Mouse (Mus musculus): ENCODE data around the gene Ywhae. TPM values are rescaled to one million over a fixed set of nuclear protein-coding genes. Genes with fewer than 3 reads are reported as not detected.

The Ywhae gene
- total RNA-seq (2023), result 167 TPM

DNA sequence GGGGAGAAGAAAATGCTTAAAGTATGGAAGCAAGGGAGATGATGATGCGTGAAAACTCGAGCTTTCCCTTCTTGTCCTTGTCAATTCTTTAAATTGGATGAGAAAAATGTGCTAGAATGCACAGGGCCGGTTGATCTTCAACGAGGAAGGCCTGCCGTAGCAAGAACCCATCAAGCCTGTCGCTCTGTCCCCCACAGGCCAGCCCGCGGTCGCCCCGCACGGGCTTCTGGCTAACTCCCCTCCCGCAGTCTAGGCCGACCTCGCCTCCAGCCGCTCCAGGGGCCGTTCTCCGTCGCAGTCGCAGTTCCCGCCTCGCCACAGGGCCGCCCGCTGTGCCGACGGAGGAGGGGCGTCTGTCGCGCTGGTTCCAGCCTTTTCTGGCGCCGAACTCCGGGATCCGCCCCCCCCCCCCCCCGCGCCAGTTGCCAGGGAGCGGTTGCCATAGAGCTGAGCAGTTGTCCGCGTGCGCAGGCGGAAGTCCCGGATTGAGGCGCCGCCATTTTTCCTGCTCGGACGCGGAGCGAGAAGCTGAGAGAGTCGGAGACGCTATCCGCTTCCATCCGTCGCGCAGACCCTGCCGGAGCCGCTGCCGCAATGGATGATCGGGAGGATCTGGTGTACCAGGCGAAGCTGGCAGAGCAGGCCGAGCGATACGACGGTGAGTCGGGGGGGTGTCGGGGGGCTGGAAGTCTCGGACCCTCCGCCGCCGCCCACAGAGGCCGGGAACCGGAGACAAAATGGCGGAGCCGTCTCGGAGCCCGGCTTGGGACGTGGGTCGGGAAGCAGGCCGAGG, at the start of gene Ywhae:
Gene Ywhae, plus strand, starts transcription at position 436 of the 793 bp plus-strand sequence.

DNA sequence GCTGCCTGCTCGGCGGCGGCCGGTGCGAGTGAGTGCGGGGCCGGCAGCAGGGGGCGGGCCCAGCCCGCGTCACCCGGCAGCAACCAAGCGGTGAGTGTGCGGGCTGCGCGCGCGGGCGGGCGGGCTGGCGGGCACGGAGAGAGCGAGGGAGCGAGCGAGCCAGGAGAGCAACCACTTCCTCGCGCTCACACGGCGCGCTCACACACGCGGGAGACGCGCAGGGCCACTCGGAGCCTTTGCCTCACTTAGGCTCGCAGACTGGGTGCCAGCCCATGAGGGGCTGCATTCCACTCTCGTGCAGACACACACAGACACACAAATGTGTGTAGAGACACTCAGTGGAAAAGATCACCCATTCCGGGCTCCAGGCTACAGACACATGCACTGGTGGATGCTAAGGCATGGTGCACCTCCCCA, 63.4 kb downstream of the Ywhae start, which contains the start of gene Doc2b:
Gene Doc2b, minus strand, starts transcription at position 21 of the 417 bp plus-strand sequence.

Other genes with a start within 250 kb of the Ywhae start
- 201 TPM for gene Prpf8, start 246.1 kb upstream of the Ywhae start, total RNA-seq (2023)
- gene Rilp, start 222.8 kb upstream of the Ywhae start, total RNA-seq (2023), result not detected
- 0.21 TPM for gene Scarf1, start 219.3 kb upstream of the Ywhae start, total RNA-seq (2023)
- gene Slc43a2, start 201.2 kb upstream of the Ywhae start, total RNA-seq (2023), result 61.9 TPM
- 205 TPM for gene Pitpna, start 144.8 kb upstream of the Ywhae start, total RNA-seq (2023)
- 105 TPM for gene Inpp5k, start 101.9 kb upstream of the Ywhae start, total RNA-seq (2023)
- 16.5 TPM for gene Myo1c, start 82.4 kb upstream of the Ywhae start, total RNA-seq (2023)
- 53.1 TPM for gene Crk, start 53.6 kb upstream of the Ywhae start, total RNA-seq (2023)
- gene Doc2b, start 63.2 kb downstream of the Ywhae start, total RNA-seq (2023), result not detected
- 18.9 TPM for gene Rph3al, start 205.6 kb downstream of the Ywhae start, total RNA-seq (2023)